7 mouse cellular contexts compared by ENCODE assay signal in the genomic region with DNA sequence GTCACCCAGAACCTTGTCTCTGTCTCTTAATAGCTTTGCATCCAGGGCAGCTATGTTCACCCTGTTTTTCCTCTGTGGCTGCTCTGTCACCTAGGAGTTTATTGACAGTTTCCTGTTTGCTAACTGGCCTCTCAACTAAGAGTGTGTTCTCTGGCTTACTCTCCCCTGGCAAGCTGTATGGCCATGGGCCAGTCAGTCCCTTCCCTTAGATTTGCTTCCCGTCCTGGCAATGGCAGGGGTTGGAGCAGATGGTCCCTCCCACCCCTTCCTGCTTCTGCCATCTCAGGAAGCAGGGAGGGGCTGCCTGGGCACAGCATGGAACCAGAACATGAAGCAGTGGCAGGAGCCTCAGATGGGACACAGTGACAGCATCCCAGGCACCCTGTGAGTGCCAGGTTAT. TPM values are rescaled to one million over a fixed set of nuclear protein-coding genes. Genes with fewer than 3 reads are reported as not detected.
DNase-seq lines count a peak whose midpoint lies in the region; ATAC-seq and TF ChIP-seq lines count a peak whose summit lies in the region.

No protein-coding gene starts in this region.

- no peak overlapping the region for H3K9ac ChIP-seq in lung, postnatal 0 days (replicated peaks; ENCODE audit: low read depth)

- ATAC-seq in lung, postnatal 0 days = peak; percentile 92

- no peak for TF ChIP-seq CTCF in lung, postnatal 0 days (IDR thresholded peaks at IDR 0.05)

- H3K36me3 ChIP-seq in heart, embryonic 10.5 days = 0 out of 2 replicates have a peak, but pooled peaks cover 8% of the 10 kb centered on the region
- H3K36me3 ChIP-seq in lung, postnatal 0 days (ENCODE audit: insufficient read depth, low read length) = no peaks in the 10 kb centered on the region

- 25% methylated on average over 1 of the region's 1 CpGs for WGBS in heart, embryonic 10.5 days
- 0% methylated on average over 1 of the region's 1 CpGs for WGBS in lung, postnatal 0 days

- peak; percentile 55 for TF ChIP-seq EP300 in lung, postnatal 0 days (IDR thresholded peaks at IDR 0.05)

- peaks cover 18% of the 10 kb centered on the region for H3K27me3 ChIP-seq in heart, embryonic 10.5 days (ENCODE audit: insufficient read depth, poor library complexity, severe bottlenecking)
- no peaks in the 10 kb centered on the region for H3K27me3 ChIP-seq in lung, postnatal 0 days (replicated peaks; ENCODE audit: insufficient read depth, low read length)

- H3K27ac ChIP-seq in heart, embryonic 10.5 days = peak overlapping the region; percentile 39; the same call in 1 of the 2 replicates
- no peak overlapping the region; the same call in 1 of the 2 replicates for H3K27ac ChIP-seq in lung, postnatal 0 days (ENCODE audit: low read length)

- no peak overlapping the region for H3K4me2 ChIP-seq in lung, postnatal 0 days (replicated peaks; ENCODE audit: low read depth, low read length)

- H3K9me3 ChIP-seq in heart, embryonic 10.5 days = no peaks in the 10 kb centered on the region
- H3K9me3 ChIP-seq in lung, postnatal 0 days (ENCODE audit: low read length) = no peaks in the 10 kb centered on the region

- peak; percentile 23 for DNase-seq in adipocyte (ENCODE audit: low spot score)
- peak; percentile 46 for DNase-seq in adrenal gland, postnatal 25 days
- no peak for DNase-seq in heart, embryonic 10.5 days (ENCODE audit: low spot score)
- DNase-seq in kidney, postnatal 36 days = peak; percentile 77 to 85
- peak; percentile 91 for DNase-seq in lung, postnatal 0 days (ENCODE audit: low spot score)
- DNase-seq in thymus, postnatal 10 days (ENCODE audit: low spot score in 2 of 2) = no peak
- no peak for DNase-seq in embryo, embryonic 11 days

- H3K4me1 ChIP-seq in heart, embryonic 10.5 days = 0 out of 2 replicates have a peak, but pooled peaks cover 6% of the 10 kb centered on the region
- H3K4me1 ChIP-seq in lung, postnatal 0 days (ENCODE audit: insufficient read depth, low read depth, low read length) = peaks cover 18% of the 10 kb centered on the region

- H3K4me3 ChIP-seq in heart, embryonic 10.5 days = no peak overlapping the region
- H3K4me3 ChIP-seq in lung, postnatal 0 days (ENCODE audit: low read depth, low read length) = no peak overlapping the region

RNA-seq across cellular contexts. Expression of gene Trim62, which starts 7.8 kb away (rescaled TPM):
- 14.3 and 17.9 TPM in 2 replicates for total RNA-seq in adrenal gland, postnatal 25 days (2021)
- 4.1 and 6.5 TPM in 2 replicates for polyA plus RNA-seq in heart, embryonic 10.5 days (2016; fragmentation: Nextera tagmentation; extraction: Ambion mirVana)
- polyA plus RNA-seq in lung, postnatal 0 days (2015; fragmentation: Nextera tagmentation; extraction: Ambion mirVana) = 2.5 and 3.3 TPM in 2 replicates

Comparison
In these comparisons a context has a peak if more than half of its experiments do, and no peak if none do; other contexts are left out.
1. DNase-seq: peak in adipocyte (single experiment), adrenal gland, postnatal 25 days (single experiment), kidney, postnatal 36 days (2 of 2) and lung, postnatal 0 days (single experiment); none in heart, embryonic 10.5 days (single experiment), thymus, postnatal 10 days (0 of 2) and embryo, embryonic 11 days (single experiment).